Comparison of ENCODE assay signal across 11 mouse cellular contexts in genomic region chr2:140839371-140839770, GRCm38 (mm10).
A peak's percentile ranks its signal among the peaks of the same experiment; 100 is the strongest.
DNase-seq lines count a peak whose midpoint lies in the region; ATAC-seq and TF ChIP-seq lines count a peak whose summit lies in the region.
"Had no signal": no experiment of that assay in that cellular context is flagged by ENCODE, and none has a peak within 500 bp of the region (broad histone marks: within the 10 kb centered on the region; RNA-seq: fewer than 3 reads in every experiment).

No protein-coding gene starts in this region.

- no peaks in the 10 kb centered on the region for H3K27me3 ChIP-seq in hindbrain, embryonic 14.5 days (ENCODE audit: control insufficient read depth, insufficient read depth, low read length)
- no peaks in the 10 kb centered on the region for H3K27me3 ChIP-seq in hindbrain, embryonic 16.5 days (replicated peaks; ENCODE audit: control insufficient read depth, insufficient read depth, low read length)
- no peaks in the 10 kb centered on the region for H3K27me3 ChIP-seq in embryonic facial prominence, embryonic 15.5 days
- H3K27me3 ChIP-seq in heart, embryonic 10.5 days (ENCODE audit: insufficient read depth, poor library complexity, severe bottlenecking), result no peaks in the 10 kb centered on the region
- H3K27me3 ChIP-seq in intestine, postnatal 0 days (replicated peaks; ENCODE audit: control insufficient read depth, insufficient read depth, low read length), result no peaks in the 10 kb centered on the region
- H3K27me3 ChIP-seq: limb, embryonic 15.5 days had no signal

- no peak overlapping the region for H3K9ac ChIP-seq in hindbrain, embryonic 14.5 days
- H3K9ac ChIP-seq in hindbrain, embryonic 16.5 days (ENCODE audit: low read depth, low read length), result no peak overlapping the region
- no peak overlapping the region for H3K9ac ChIP-seq in embryonic facial prominence, embryonic 15.5 days
- H3K9ac ChIP-seq in intestine, postnatal 0 days (ENCODE audit: low read depth, low read length), result no peak overlapping the region
- H3K9ac ChIP-seq: limb, embryonic 15.5 days had no signal

- no peaks in the 10 kb centered on the region for H3K36me3 ChIP-seq in hindbrain, embryonic 14.5 days (replicated peaks; ENCODE audit: control insufficient read depth, insufficient read depth)
- H3K36me3 ChIP-seq in hindbrain, embryonic 16.5 days (ENCODE audit: control insufficient read depth, insufficient read depth, low read length), result no peaks in the 10 kb centered on the region
- no peaks in the 10 kb centered on the region for H3K36me3 ChIP-seq in embryonic facial prominence, embryonic 15.5 days
- H3K36me3 ChIP-seq in heart, embryonic 10.5 days, result no peaks in the 10 kb centered on the region
- no peaks in the 10 kb centered on the region for H3K36me3 ChIP-seq in intestine, postnatal 0 days (ENCODE audit: control insufficient read depth, insufficient read depth)
- H3K36me3 ChIP-seq: limb, embryonic 15.5 days had no signal

- no peak overlapping the region for H3K4me2 ChIP-seq in hindbrain, embryonic 14.5 days (replicated peaks)
- H3K4me2 ChIP-seq in hindbrain, embryonic 16.5 days (ENCODE audit: low read length), result no peak overlapping the region
- no peak overlapping the region for H3K4me2 ChIP-seq in embryonic facial prominence, embryonic 15.5 days (replicated peaks)
- no peak overlapping the region for H3K4me2 ChIP-seq in intestine, postnatal 0 days (replicated peaks; ENCODE audit: low read depth)
- H3K4me2 ChIP-seq: limb, embryonic 15.5 days had no signal

- TF ChIP-seq POLR2A in brain, embryonic 14.5 days (IDR thresholded peaks at IDR 0.05; ENCODE audit: borderline replicate concordance, extremely low read depth, insufficient read depth, insufficient read length, poor library complexity, severe bottlenecking), result no peak

- 0 out of 2 replicates have a peak, but pooled peaks cover 3% of the 10 kb centered on the region for H3K4me1 ChIP-seq in hindbrain, embryonic 14.5 days (replicated peaks; ENCODE audit: control insufficient read depth, insufficient read depth, low read length)
- H3K4me1 ChIP-seq in hindbrain, embryonic 16.5 days (ENCODE audit: control insufficient read depth, insufficient read depth, low read depth, low read length), result no peaks in the 10 kb centered on the region; the same call in 1 of the 2 replicates
- H3K4me1 ChIP-seq in embryonic facial prominence, embryonic 15.5 days, result peaks cover 6% of the 10 kb centered on the region; the same call in 1 of the 2 replicates
- H3K4me1 ChIP-seq in heart, embryonic 10.5 days, result peaks cover 14% of the 10 kb centered on the region; the same call in 1 of the 2 replicates
- no peaks in the 10 kb centered on the region for H3K4me1 ChIP-seq in intestine, postnatal 0 days (replicated peaks; ENCODE audit: control insufficient read depth, insufficient read depth, low read length)

- peak; percentile 32; the same call in 1 of the 2 replicates for ATAC-seq in hindbrain, embryonic 14.5 days (ENCODE audit: low FRiP score)
- no peak for ATAC-seq in hindbrain, embryonic 16.5 days
- no peak for ATAC-seq in embryonic facial prominence, embryonic 15.5 days (ENCODE audit: insufficient number of reproducible peaks, low FRiP score, low TSS enrichment, low read depth)
- ATAC-seq in intestine, postnatal 0 days, result no peak

- TF ChIP-seq CTCF in brain, embryonic 14.5 days (IDR thresholded peaks at IDR 0.05; ENCODE audit: borderline replicate concordance, extremely low read depth, insufficient read depth, insufficient read length), result no peak
- TF ChIP-seq CTCF in intestine, postnatal 0 days (IDR thresholded peaks at IDR 0.05; ENCODE audit: low read depth), result no peak

- WGBS in hindbrain, embryonic 14.5 days, result 32% methylated on average over 2 of the region's 2 CpGs
- 23% methylated on average over 2 of the region's 2 CpGs for WGBS in hindbrain, embryonic 16.5 days
- 9% methylated on average over 2 of the region's 2 CpGs for WGBS in embryonic facial prominence, embryonic 15.5 days
- WGBS in heart, embryonic 10.5 days, result 72% methylated on average over 2 of the region's 2 CpGs
- 43% methylated on average over 2 of the region's 2 CpGs for WGBS in intestine, postnatal 0 days

- H3K4me3 ChIP-seq in hindbrain, embryonic 14.5 days (replicated peaks; ENCODE audit: low read length), result no peak overlapping the region
- H3K4me3 ChIP-seq in hindbrain, embryonic 16.5 days (ENCODE audit: low read length), result no peak overlapping the region
- H3K4me3 ChIP-seq in embryonic facial prominence, embryonic 15.5 days (replicated peaks), result no peak overlapping the region
- H3K4me3 ChIP-seq in heart, embryonic 10.5 days, result no peak overlapping the region
- H3K4me3 ChIP-seq in intestine, postnatal 0 days (ENCODE audit: low read depth, low read length), result no peak overlapping the region
- H3K4me3 ChIP-seq: limb, embryonic 15.5 days had no signal

- H3K27ac ChIP-seq in hindbrain, embryonic 14.5 days, result no peak overlapping the region
- H3K27ac ChIP-seq in hindbrain, embryonic 16.5 days (ENCODE audit: low read depth, low read length), result no peak overlapping the region
- H3K27ac ChIP-seq in embryonic facial prominence, embryonic 15.5 days (replicated peaks), result 0 out of 2 replicates have a peak overlapping the region, but pooled peaks have one; percentile 2
- H3K27ac ChIP-seq in heart, embryonic 10.5 days, result no peak overlapping the region
- H3K27ac ChIP-seq in intestine, postnatal 0 days (ENCODE audit: low read depth, low read length), result no peak overlapping the region
- H3K27ac ChIP-seq: kidney, postnatal 0 days; limb, embryonic 15.5 days; stomach, postnatal 0 days had no signal

- DNase-seq in hindbrain, embryonic 14.5 days (ENCODE audit: low spot score), result no peak
- peak; percentile 63 for DNase-seq in brain, embryonic 14.5 days (ENCODE audit: low read depth)
- peak; percentile 6 for DNase-seq in hindlimb bud, embryonic 11.5 days (ENCODE audit: extremely low spot score, low read depth, low spot score)
- DNase-seq in heart, embryonic 10.5 days (ENCODE audit: low spot score), result no peak
- DNase-seq: gastrocnemius, postnatal 25 days had no signal

- no peaks in the 10 kb centered on the region for H3K9me3 ChIP-seq in hindbrain, embryonic 14.5 days (ENCODE audit: control insufficient read depth, low read length)
- H3K9me3 ChIP-seq in hindbrain, embryonic 16.5 days (ENCODE audit: control insufficient read depth, low read length), result no peaks in the 10 kb centered on the region
- H3K9me3 ChIP-seq in embryonic facial prominence, embryonic 15.5 days (replicated peaks), result no peaks in the 10 kb centered on the region
- H3K9me3 ChIP-seq in heart, embryonic 10.5 days, result no peaks in the 10 kb centered on the region
- H3K9me3 ChIP-seq in intestine, postnatal 0 days (ENCODE audit: control insufficient read depth), result no peaks in the 10 kb centered on the region
- H3K9me3 ChIP-seq: limb, embryonic 15.5 days had no signal

Comparison
In these comparisons a context has a peak if more than half of its experiments do, and no peak if none do; other contexts are left out.
1. DNase-seq: peak in brain, embryonic 14.5 days (single experiment) and hindlimb bud, embryonic 11.5 days (single experiment); none in hindbrain, embryonic 14.5 days (single experiment) and heart, embryonic 10.5 days (single experiment).